Mouse (Mus musculus) kidney, embryonic 16.5 days (tissue): Measurements from ENCODE around the gene Apex2. TPM values are rescaled to one million over a fixed set of nuclear protein-coding genes. Genes with fewer than 3 reads are reported as not detected.
"Not testable (repeated sequence)": the region's sequence is repeated elsewhere in the genome, so short reads cannot be mapped to it uniquely, and the experiment has no call there.

ENCODE experiments used
- ATAC-seq: fragments of 200-750 bp; cut with Nextera tagmentation; 2 replicates; pipeline ENCODE4 v1.8.0; 2017; ENCODE audit warnings: moderate TSS enrichment; ENCODE audit not compliant: low FRiP score, low TSS enrichment
- H3K27ac ChIP-seq: fragments of 300-500 bp; sonication (generic); 2 replicates; pipeline ENCODE4 v1.5.1; 2014; ENCODE audit warnings: low read length
- H3K27me3 ChIP-seq: fragments of 300-500 bp; sonication (generic); 2 replicates; pipeline ENCODE4 v1.6.1; 2014; ENCODE audit warnings: low read length, control low read depth, mixed read lengths; ENCODE audit not compliant: insufficient read depth
- H3K36me3 ChIP-seq: fragments of 300-500 bp; sonication (generic); 2 replicates; pipeline ENCODE4 v1.6.1; 2014; ENCODE audit warnings: low read length, control low read depth, mixed read lengths; ENCODE audit not compliant: insufficient read depth
- H3K4me1 ChIP-seq: fragments of 300-500 bp; sonication (generic); 2 replicates; pipeline ENCODE4 v1.6.1; 2014; ENCODE audit warnings: low read length, control low read depth, mixed read lengths; ENCODE audit not compliant: insufficient read depth
- H3K4me2 ChIP-seq: fragments of 300-500 bp; sonication (generic); replicated peaks from 2 replicates; pipeline ENCODE4 v1.6.1; 2014; ENCODE audit warnings: low read depth, low read length
- H3K4me3 ChIP-seq: fragments of 300-500 bp; sonication (generic); 2 replicates; pipeline ENCODE4 v1.5.1; 2014; ENCODE audit warnings: mild to moderate bottlenecking, low read length
- H3K9ac ChIP-seq: fragments of 300-500 bp; sonication (generic); replicated peaks from 2 replicates; pipeline ENCODE4 v1.6.1; 2014; ENCODE audit warnings: low read length
- H3K9me3 ChIP-seq: fragments of 300-500 bp; sonication (generic); 2 replicates; pipeline ENCODE4 v1.6.1; 2016; ENCODE audit warnings: low read length, control low read depth
- WGBS: fragments of 180-500 bp; shearing (Covaris S2); extraction: QIAGEN DNeasy Blood & Tissue Kit; methylation state at CpG from one replicate; pipeline ENCODE4 v1.1.7; 2014; 5-methylcytosine and 5-hydroxymethylcytosine counted together
- microRNA-seq: library from miRNA; unstranded; fragments of <30 nt; microRNA quantifications from one replicate; pipeline ENCODE4, GENCODE M21; 2016
- polyA plus RNA-seq: library from polyadenylated mRNA; unstranded; fragments of >200 nt; fragmentation: Nextera tagmentation; extraction: Ambion mirVana; gene quantifications from 2 replicates; pipeline ENCODE4 v1.2.1, GENCODE M21; 2015

Apex2 gene
- polyA plus RNA-seq, 1 experiment from 2014 or later: 23.7 TPM

GRCm38 (mm10) chrX:150511274-150511673, 78.4 kb downstream of the Apex2 start:
- Histone ChIP-seq H3K27ac (no peak overlapping the region), H3K27me3 (no peaks in the 10 kb centered on the region), H3K4me2 (no peak overlapping the region), H3K4me3 (no peak overlapping the region), H3K4me1 (no peaks in the 10 kb centered on the region), H3K9ac (no peak overlapping the region), H3K9me3 (no peaks in the 10 kb centered on the region), H3K36me3 (no peaks in the 10 kb centered on the region)
- peak; percentile 42; the same call in 1 of the 2 replicates for ATAC-seq
- 78% methylated on average over 6 of the region's 6 CpGs for WGBS

- H3K36me3 ChIP-seq: no peaks in the 10 kb centered on the region
- no peaks in the 10 kb centered on the region for H3K27me3 ChIP-seq
- H3K4me3 ChIP-seq: no peak overlapping the region
- WGBS: 54% methylated on average over 4 of the region's 4 CpGs
- no peak overlapping the region for H3K4me2 ChIP-seq
- no peaks in the 10 kb centered on the region for H3K9me3 ChIP-seq
- ATAC-seq: no peak
- H3K9ac ChIP-seq: no peak overlapping the region
- no peaks in the 10 kb centered on the region for H3K4me1 ChIP-seq
- no peak overlapping the region for H3K27ac ChIP-seq
These were observed 79.0 kb downstream of the Apex2 start for GRCm38 (mm10) chrX:150510631-150511030.

- Histone ChIP-seq H3K36me3 (no peaks in the 10 kb centered on the region), H3K27ac (no peak overlapping the region), H3K4me3 (no peak overlapping the region), H3K4me1 (no peaks in the 10 kb centered on the region), H3K9ac (no peak overlapping the region), H3K4me2 (no peak overlapping the region), H3K9me3 (no peaks in the 10 kb centered on the region), H3K27me3 (no peaks in the 10 kb centered on the region)
- no peak for ATAC-seq
- 84% methylated on average over 6 of the region's 6 CpGs for whole genome bisulfite sequencing
These were observed 81.0 kb downstream of the Apex2 start for GRCm38 (mm10) chrX:150508696-150509095.

GRCm38 (mm10) chrX:150487811-150488210, 101.9 kb downstream of the Apex2 start:
- not testable (repeated sequence) for H3K36me3 ChIP-seq, H3K9me3 ChIP-seq, H3K4me1 ChIP-seq, H3K27me3 ChIP-seq, H3K4me2 ChIP-seq, H3K9ac ChIP-seq, ATAC-seq, H3K27ac ChIP-seq, H3K4me3 ChIP-seq
- WGBS: 79% methylated on average over 1 of the region's 10 CpGs

GRCm38 (mm10) chrX:150486314-150487030, 103.2 kb downstream of the Apex2 start:
- H3K4me2 ChIP-seq, H3K27ac ChIP-seq: not testable (repeated sequence)
- WGBS: 59% methylated on average over 9 of the region's 22 CpGs

GRCm38 (mm10) chrX:150477854-150478780, 111.6 kb downstream of the Apex2 start:
- no peaks in the 10 kb centered on the region for H3K27me3 ChIP-seq
- H3K4me2 ChIP-seq: peak overlapping the region; percentile 44
- H3K9me3 ChIP-seq: no peaks in the 10 kb centered on the region
- peak; percentile 98 for ATAC-seq
- no peaks in the 10 kb centered on the region for H3K36me3 ChIP-seq
- H3K27ac ChIP-seq: peak overlapping the region; percentile 93
- peak overlapping the region; percentile 60 for H3K4me3 ChIP-seq
- H3K9ac ChIP-seq: peak overlapping the region; percentile 72
- H3K4me1 ChIP-seq: no peaks in the 10 kb centered on the region
- WGBS: 1% methylated on average over 34 of the region's 34 CpGs

More at GRCm38 (mm10) chrX:150486314-150487030, 103.2 kb downstream of the Apex2 start:
- H3K4me1 ChIP-seq, H3K36me3 ChIP-seq, H3K9ac ChIP-seq, ATAC-seq, H3K27me3 ChIP-seq, H3K4me3 ChIP-seq, H3K9me3 ChIP-seq: not testable (repeated sequence)

- Histone ChIP-seq H3K4me2 (no peak overlapping the region), H3K4me3 (no peak overlapping the region), H3K36me3 (no peaks in the 10 kb centered on the region), H3K27ac (no peak overlapping the region), H3K4me1 (no peaks in the 10 kb centered on the region), H3K9me3 (no peaks in the 10 kb centered on the region), H3K9ac (no peak overlapping the region), H3K27me3 (no peaks in the 10 kb centered on the region)
- ATAC-seq: no peak
- WGBS: 91% methylated on average over 1 of the region's 1 CpGs
These were observed 118.3 kb downstream of the Apex2 start for GRCm38 (mm10) chrX:150471416-150471815.

Small RNA genes lying within 50 kb of the gene (microRNA-seq; reads per million reads assigned to microRNA genes)
- not detected for gene Mir3620

Other genes with a start within 250 kb of the Apex2 start
- 34.5 and 35.3 TPM in 2 replicates for gene Tmem29, start 130.7 kb downstream of the Apex2 start, polyA plus RNA-seq
- gene Alas2, start 42.5 kb downstream of the Apex2 start, polyA plus RNA-seq: 76.5 and 82.1 TPM in 2 replicates
- gene Pfkfb1, start 1.6 kb downstream of the Apex2 start, polyA plus RNA-seq: 5.2 and 6.2 TPM in 2 replicates
- 21.4 and 22.8 TPM in 2 replicates for gene Tro, start 67.7 kb upstream of the Apex2 start, polyA plus RNA-seq
- gene Maged2, start 224.5 kb upstream of the Apex2 start, polyA plus RNA-seq: 723 and 769 TPM in 2 replicates